Mouse (Mus musculus): ENCODE data around the gene Nprl2. TPM values are rescaled to one million over a fixed set of nuclear protein-coding genes. Genes with fewer than 3 reads are reported as not detected.
"Not testable (repeated sequence)": the region's sequence is repeated elsewhere in the genome, so short reads cannot be mapped to it uniquely, and the experiment has no call there.

Nprl2 gene
- polyA plus RNA-seq, 1 experiment: 0.37 TPM

GRCm38 (mm10) chr9:107551117-107551889, 9.3 kb downstream of the Nprl2 start, which contains the start of gene Rassf1:
Gene Rassf1, plus strand, starts transcription at chr9:107551555.
- Histone ChIP-seq H3K4me3 (replicated peaks) (peak within 1 kb of the TSS; percentile 96), H3K9me3 (no peaks in the 10 kb centered on the region), H3K4me1 (peaks cover 77% of the 10 kb centered on the region), H3K36me3 (replicated peaks; ENCODE audit: low read length) (peaks cover 2% of the 10 kb centered on the region), H3K27me3 (replicated peaks) (peaks cover 8% of the 10 kb centered on the region)
- TF ChIP-seq FLI1 (IDR thresholded peaks at IDR 0.05; ENCODE audit: low read length): no peak
- no peak for TF ChIP-seq GATA1 (IDR thresholded peaks at IDR 0.05; ENCODE audit: borderline replicate concordance, low read length)

GRCm38 (mm10) chr9:107551890-107552355, 9.9 kb downstream of the Nprl2 start:
- H3K27me3 ChIP-seq (replicated peaks): peaks cover 8% of the 10 kb centered on the region
- H3K9me3 ChIP-seq: no peaks in the 10 kb centered on the region
- peaks cover 6% of the 10 kb centered on the region for H3K36me3 ChIP-seq (replicated peaks; ENCODE audit: low read length)
- H3K4me3 ChIP-seq (replicated peaks): peak overlapping the region; percentile 96
- peaks cover 77% of the 10 kb centered on the region for H3K4me1 ChIP-seq
- TF ChIP-seq GATA1 (IDR thresholded peaks at IDR 0.05; ENCODE audit: borderline replicate concordance, low read length) (no peak), FLI1 (IDR thresholded peaks at IDR 0.05; ENCODE audit: low read length) (no peak)

- Histone ChIP-seq H3K27me3 (replicated peaks) (peaks cover 8% of the 10 kb centered on the region), H3K4me3 (replicated peaks) (peak overlapping the region; percentile 96), H3K4me1 (peaks cover 77% of the 10 kb centered on the region), H3K9me3 (no peaks in the 10 kb centered on the region), H3K36me3 (replicated peaks; ENCODE audit: low read length) (peaks cover 15% of the 10 kb centered on the region)
- TF ChIP-seq FLI1 (IDR thresholded peaks at IDR 0.05; ENCODE audit: low read length) (no peak), GATA1 (IDR thresholded peaks at IDR 0.05; ENCODE audit: borderline replicate concordance, low read length) (no peak)
Observed at GRCm38 (mm10) chr9:107552690-107553393, 10.8 kb downstream of the Nprl2 start.

- TF ChIP-seq GATA1 (IDR thresholded peaks at IDR 0.05; ENCODE audit: borderline replicate concordance, low read length) (no peak), FLI1 (IDR thresholded peaks at IDR 0.05; ENCODE audit: low read length) (no peak)
- H3K9me3 ChIP-seq: no peaks in the 10 kb centered on the region
- peaks cover 8% of the 10 kb centered on the region for H3K27me3 ChIP-seq (replicated peaks)
- H3K4me3 ChIP-seq (replicated peaks): peak overlapping the region; percentile 96
- peaks cover 24% of the 10 kb centered on the region for H3K36me3 ChIP-seq (replicated peaks; ENCODE audit: low read length)
- H3K4me1 ChIP-seq: peaks cover 70% of the 10 kb centered on the region
Observed at GRCm38 (mm10) chr9:107553541-107554318, 11.7 kb downstream of the Nprl2 start.

- peaks cover 31% of the 10 kb centered on the region for H3K36me3 ChIP-seq (replicated peaks; ENCODE audit: low read length)
- H3K4me1 ChIP-seq: peaks cover 66% of the 10 kb centered on the region
- TF ChIP-seq FLI1 (IDR thresholded peaks at IDR 0.05; ENCODE audit: low read length) (peak; percentile 13; the same call in 1 of the 2 replicates), GATA1 (IDR thresholded peaks at IDR 0.05; ENCODE audit: borderline replicate concordance, low read length) (no peak)
- H3K27me3 ChIP-seq (replicated peaks): peaks cover 3% of the 10 kb centered on the region
- H3K9me3 ChIP-seq: no peaks in the 10 kb centered on the region
- H3K4me3 ChIP-seq (replicated peaks): peak overlapping the region; percentile 96
Observed at GRCm38 (mm10) chr9:107554319-107554825, 12.3 kb downstream of the Nprl2 start.

GRCm38 (mm10) chr9:107555031-107555457, 13.0 kb downstream of the Nprl2 start:
- Histone ChIP-seq H3K4me3 (replicated peaks) (peak overlapping the region; percentile 96), H3K9me3 (no peaks in the 10 kb centered on the region), H3K27me3 (replicated peaks) (no peaks in the 10 kb centered on the region), H3K4me1 (peaks cover 61% of the 10 kb centered on the region), H3K36me3 (replicated peaks; ENCODE audit: low read length) (peaks cover 37% of the 10 kb centered on the region)
- TF ChIP-seq GATA1 (IDR thresholded peaks at IDR 0.05; ENCODE audit: borderline replicate concordance, low read length) (no peak), FLI1 (IDR thresholded peaks at IDR 0.05; ENCODE audit: low read length) (no peak)

GRCm38 (mm10) chr9:107555701-107556100, 13.7 kb downstream of the Nprl2 start:
- TF ChIP-seq GATA1 (IDR thresholded peaks at IDR 0.05; ENCODE audit: borderline replicate concordance, low read length): no peak
- no peak for TF ChIP-seq FLI1 (IDR thresholded peaks at IDR 0.05; ENCODE audit: low read length)
- Histone ChIP-seq H3K36me3 (replicated peaks; ENCODE audit: low read length) (peaks cover 44% of the 10 kb centered on the region), H3K9me3 (no peaks in the 10 kb centered on the region), H3K4me3 (replicated peaks) (peak overlapping the region; percentile 96), H3K27me3 (replicated peaks) (no peaks in the 10 kb centered on the region), H3K4me1 (peaks cover 54% of the 10 kb centered on the region)

GRCm38 (mm10) chr9:107556346-107556745, 14.3 kb downstream of the Nprl2 start:
- H3K4me3 ChIP-seq (replicated peaks): peak overlapping the region; percentile 96
- no peaks in the 10 kb centered on the region for H3K9me3 ChIP-seq
- H3K36me3 ChIP-seq (replicated peaks; ENCODE audit: low read length): peaks cover 50% of the 10 kb centered on the region
- peaks cover 51% of the 10 kb centered on the region for H3K4me1 ChIP-seq
- H3K27me3 ChIP-seq (replicated peaks): no peaks in the 10 kb centered on the region
- no peak for TF ChIP-seq GATA1 (IDR thresholded peaks at IDR 0.05; ENCODE audit: borderline replicate concordance, low read length)
- TF ChIP-seq FLI1 (IDR thresholded peaks at IDR 0.05; ENCODE audit: low read length): no peak

GRCm38 (mm10) chr9:107563029-107563581, 21.1 kb downstream of the Nprl2 start, which contains the start of gene Tusc2:
Gene Tusc2, plus strand, starts transcription at chr9:107563255.
- no peaks in the 10 kb centered on the region for H3K27me3 ChIP-seq (replicated peaks)
- H3K4me1 ChIP-seq: peaks cover 65% of the 10 kb centered on the region
- peak within 1 kb of the TSS; percentile 96 for H3K4me3 ChIP-seq (replicated peaks)

GRCm38 (mm10) chr9:107565556-107565955, 23.5 kb downstream of the Nprl2 start:
- H3K9me3 ChIP-seq; H3K4me3 ChIP-seq (replicated peaks); H3K27me3 ChIP-seq (replicated peaks): not testable (repeated sequence)
- Histone ChIP-seq H3K36me3 (replicated peaks; ENCODE audit: low read length) (peaks cover 47% of the 10 kb centered on the region), H3K4me1 (peaks cover 82% of the 10 kb centered on the region)

More at GRCm38 (mm10) chr9:107563029-107563581, 21.1 kb downstream of the Nprl2 start, which contains the start of gene Tusc2:
- Histone ChIP-seq H3K9me3 (no peaks in the 10 kb centered on the region), H3K36me3 (replicated peaks; ENCODE audit: low read length) (peaks cover 67% of the 10 kb centered on the region)
- TF ChIP-seq GATA1 (IDR thresholded peaks at IDR 0.05; ENCODE audit: borderline replicate concordance, low read length): no peak
- no peak for TF ChIP-seq FLI1 (IDR thresholded peaks at IDR 0.05; ENCODE audit: low read length)

Measured in megakaryocyte, embryonic 14.5 days (primary cell).